Mouse (Mus musculus) liver, embryonic 14.5 days (tissue): Measurements from ENCODE around the gene Prr12. TPM values are rescaled to one million over a fixed set of nuclear protein-coding genes. Genes with fewer than 3 reads are reported as not detected.

Experiments
- ATAC-seq: fragments of 200-750 bp; cut with Nextera tagmentation; 2 replicates; pipeline ENCODE4 v1.8.0; 2017; ENCODE audit warnings: moderate number of reproducible peaks, mild to moderate bottlenecking, moderate library complexity; ENCODE audit not compliant: insufficient read depth
- DNase-seq, 3 experiments: peaks; one replicate each; pipeline ENCODE4 v3.0.0-alpha.2; 2012 to 2013; ENCODE audit warnings: low read depth in 3 of 3, low spot score in 3 of 3
- H3K27ac ChIP-seq: fragments of 300-500 bp; sonication (generic); 2 replicates; pipeline ENCODE4 v1.5.1; 2014; ENCODE audit warnings: moderate library complexity, mild to moderate bottlenecking, control low read depth, inconsistent platforms
- H3K27me3 ChIP-seq: fragments of 300-500 bp; sonication (generic); 2 replicates; pipeline ENCODE4 v1.6.1; 2014; ENCODE audit warnings: mild to moderate bottlenecking, low read length, moderate library complexity; ENCODE audit not compliant: control insufficient read depth, insufficient read depth
- H3K36me3 ChIP-seq: fragments of 300-500 bp; sonication (generic); replicated peaks from 2 replicates; pipeline ENCODE4 v1.6.1; 2014; ENCODE audit warnings: low read depth; ENCODE audit not compliant: control insufficient read depth, insufficient read depth
- H3K4me1 ChIP-seq, 2 experiments: fragments of 200-500 bp in 1 of 2; fragments of 300-500 bp in 1 of 2; sonication (generic) in 1 of 2; replicated peaks; 2 replicates each; pipeline ENCODE4 v1.6.1; 2012 to 2014; ENCODE audit warnings: antibody characterized with exemption in 1 of 2, inconsistent platforms in 1 of 2, low read length in 1 of 2; ENCODE audit not compliant: control insufficient read depth in 2 of 2, insufficient read depth in 2 of 2
- H3K4me2 ChIP-seq: fragments of 300-500 bp; sonication (generic); 2 replicates; pipeline ENCODE4 v1.6.1; 2014; ENCODE audit warnings: low read depth, mild to moderate bottlenecking, control low read depth, moderate library complexity
- H3K4me3 ChIP-seq, 2 experiments: fragments of 200-500 bp in 1 of 2; fragments of 300-500 bp in 1 of 2; sonication (generic) in 1 of 2; 2 replicates each; pipeline ENCODE4 v1.5.1; 2012 to 2014; ENCODE audit warnings: low read depth in 2 of 2, low read length in 2 of 2, mild to moderate bottlenecking in 2 of 2, control low read depth in 1 of 2, inconsistent platforms in 1 of 2, moderate library complexity in 1 of 2; ENCODE audit not compliant: insufficient read depth in 1 of 2
- H3K9ac ChIP-seq: fragments of 300-500 bp; sonication (generic); replicated peaks from 2 replicates; pipeline ENCODE4 v1.6.1; 2014; ENCODE audit warnings: mild to moderate bottlenecking, control low read depth, moderate library complexity
- H3K9me3 ChIP-seq: fragments of 300-500 bp; sonication (generic); 2 replicates; pipeline ENCODE4 v1.6.1; 2016; ENCODE audit warnings: low read length, mixed read lengths; ENCODE audit not compliant: control insufficient read depth
- CTCF ChIP-seq: IDR thresholded peaks from 2 replicates; pipeline ENCODE4 v1.5.1; 2016; ENCODE audit warnings: antibody characterized with exemption, low read depth, control low read depth
- EP300 ChIP-seq: IDR thresholded peaks from 2 replicates; pipeline ENCODE4 v1.6.1; 2016; ENCODE audit warnings: antibody characterized with exemption, low read depth
- WGBS: fragments of 180-500 bp; shearing (Covaris S2); extraction: QIAGEN DNeasy Blood & Tissue Kit; methylation state at CpG from one replicate; pipeline ENCODE4 v1.1.7; 2014; ENCODE audit not compliant: insufficient replicate concordance; 5-methylcytosine and 5-hydroxymethylcytosine counted together
- polyA plus RNA-seq, 2 experiments: library from polyadenylated mRNA; depleted of rRNA in 1 of 2; stranded (reverse) in 1 of 2; unstranded in 1 of 2; fragments of >200 nt; fragmentation: Nextera tagmentation in 1 of 2; extraction: Ambion mirVana in 1 of 2; gene quantifications; 2 replicates each; pipeline versions ENCODE4 v1.2.1 to v1.2.3; 2012 to 2014

Prr12 gene
- polyA plus RNA-seq, 2 experiments = 1.9 to 2.6 TPM

DNA sequence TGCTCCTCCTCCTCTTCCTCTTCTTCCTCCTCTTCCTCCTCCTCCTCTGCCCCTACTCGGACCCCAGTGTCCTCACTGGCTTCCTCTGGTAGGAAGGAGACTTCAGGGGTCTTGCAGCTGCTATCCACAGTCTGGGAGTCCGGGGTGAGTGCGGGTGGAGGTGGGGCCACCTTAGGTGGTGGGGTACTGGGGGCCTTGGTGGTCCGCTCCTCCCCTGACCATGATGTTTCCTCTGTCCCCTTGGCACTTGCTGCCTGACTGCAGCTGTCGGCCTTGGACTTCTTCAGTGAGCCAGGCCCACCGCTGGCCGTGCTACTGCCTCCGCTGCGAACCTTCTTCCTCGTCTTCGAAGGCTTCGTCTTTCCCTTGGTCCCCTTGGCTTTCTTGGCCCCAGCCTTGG, 46.2 kb downstream of the Prr12 start:
- DNase-seq (no peak), ATAC-seq (no peak)
- TF ChIP-seq CTCF = no peak
- TF ChIP-seq EP300 = no peak
- no peak overlapping the region for H3K9ac ChIP-seq
- no peaks in the 10 kb centered on the region for H3K4me1 ChIP-seq
- no peak overlapping the region for H3K4me3 ChIP-seq
- WGBS = 88% methylated on average over 12 of the region's 12 CpGs
- H3K27me3 ChIP-seq = no peaks in the 10 kb centered on the region
- H3K27ac ChIP-seq = no peak overlapping the region
- H3K36me3 ChIP-seq = peaks cover 81% of the 10 kb centered on the region
- no peaks in the 10 kb centered on the region for H3K9me3 ChIP-seq
- no peak overlapping the region for H3K4me2 ChIP-seq

DNA sequence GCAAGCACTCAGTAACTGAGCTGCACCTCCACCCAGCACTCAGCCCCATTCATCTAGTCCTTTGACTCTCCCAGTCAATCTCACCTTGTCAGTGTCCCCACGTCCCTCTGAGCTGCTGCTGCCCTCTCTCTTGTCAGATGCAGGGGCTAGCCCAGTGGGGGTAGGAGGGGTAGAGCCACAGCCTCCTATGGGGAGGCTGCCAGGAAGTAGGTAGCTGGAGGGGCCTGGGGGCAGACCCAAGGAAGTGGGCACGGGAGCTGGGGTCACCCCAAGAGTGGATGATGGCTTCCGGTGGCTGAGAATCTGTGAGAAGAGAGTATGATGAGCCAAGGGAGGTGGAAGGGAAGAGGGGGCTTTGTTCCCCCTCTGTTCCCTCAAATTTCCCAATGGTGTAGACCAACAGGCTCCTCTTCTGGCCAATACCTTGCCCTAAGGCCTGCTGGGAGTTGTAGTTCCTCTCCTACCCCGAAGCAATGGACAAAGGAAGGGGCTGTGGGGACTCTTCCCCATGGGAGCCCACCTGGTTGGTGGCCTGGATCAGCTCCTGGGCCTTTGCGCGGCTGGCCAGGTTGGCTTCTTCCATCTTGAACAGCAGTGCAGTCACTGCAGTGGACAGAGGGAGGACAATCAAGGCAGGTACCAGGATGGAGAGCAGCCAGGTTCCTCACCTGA, 47.2 kb downstream of the Prr12 start:
- H3K27me3 ChIP-seq = no peaks in the 10 kb centered on the region
- H3K27ac ChIP-seq = no peak overlapping the region
- no peak overlapping the region for H3K4me2 ChIP-seq
- ATAC-seq (no peak), DNase-seq (no peak)
- H3K36me3 ChIP-seq = peaks cover 85% of the 10 kb centered on the region
- WGBS = 82% methylated on average over 6 of the region's 6 CpGs
- TF ChIP-seq CTCF (no peak), EP300 (no peak)
- no peaks in the 10 kb centered on the region for H3K9me3 ChIP-seq
- no peak overlapping the region for H3K4me3 ChIP-seq
- H3K9ac ChIP-seq = no peak overlapping the region
- no peaks in the 10 kb centered on the region for H3K4me1 ChIP-seq

DNA sequence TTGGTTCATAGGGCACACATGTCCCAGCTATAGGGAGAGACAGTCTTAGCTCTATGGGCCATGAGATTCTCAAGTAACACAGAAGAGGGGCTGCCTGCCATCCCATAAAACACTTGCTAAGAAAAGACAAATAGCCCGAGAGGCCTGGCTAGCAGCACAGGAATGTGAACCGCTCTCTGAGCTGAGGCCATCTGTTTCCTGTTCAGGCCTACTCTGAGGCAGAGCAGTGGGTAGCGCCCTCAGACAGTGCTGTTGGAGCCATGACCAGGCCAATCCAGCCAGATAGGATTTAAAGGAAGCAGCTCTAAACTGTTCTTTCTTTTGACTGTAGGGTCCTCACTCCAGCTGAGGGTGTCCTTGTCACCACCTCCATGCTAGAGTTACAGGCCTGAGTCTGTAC, 48.1 kb downstream of the Prr12 start:
- Histone ChIP-seq H3K4me1 (no peaks in the 10 kb centered on the region), H3K27ac (no peak overlapping the region), H3K27me3 (no peaks in the 10 kb centered on the region), H3K9ac (no peak overlapping the region), H3K4me2 (no peak overlapping the region), H3K9me3 (no peaks in the 10 kb centered on the region), H3K4me3 (no peak overlapping the region), H3K36me3 (peaks cover 83% of the 10 kb centered on the region)
- DNase-seq (no peak), ATAC-seq (no peak)
- TF ChIP-seq EP300 (no peak), CTCF (no peak)
- 62% methylated on average over 3 of the region's 3 CpGs for WGBS

DNA sequence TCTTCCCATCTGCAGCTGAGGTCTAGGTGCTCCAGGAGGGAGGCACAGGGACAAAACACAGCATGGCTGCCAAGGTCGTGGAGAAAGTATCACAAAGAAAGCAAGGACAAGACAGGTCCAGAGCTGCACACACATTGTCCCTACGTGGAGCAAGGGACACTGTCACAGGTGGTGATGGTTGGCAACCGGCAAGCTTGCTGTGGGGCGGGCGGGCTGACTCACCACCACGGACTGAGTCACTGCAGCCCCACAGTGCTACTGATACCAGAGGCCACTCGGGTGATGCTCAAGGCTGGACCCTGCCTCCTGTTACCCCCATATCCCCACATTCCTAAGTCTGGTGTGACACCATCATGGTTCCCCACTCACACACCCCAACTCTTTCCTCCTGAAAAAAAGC, 50.2 kb downstream of the Prr12 start:
- no peak overlapping the region for H3K9ac ChIP-seq
- 67% methylated on average over 7 of the region's 7 CpGs for WGBS
- H3K4me2 ChIP-seq = no peak overlapping the region
- TF ChIP-seq CTCF (no peak), EP300 (no peak)
- DNase-seq = no peak
- ATAC-seq = no peak
- no peaks in the 10 kb centered on the region for H3K27me3 ChIP-seq
- peaks cover 3 to 5% of the 10 kb centered on the region in 2 experiments; a peak in 3 of 4 replicates for H3K4me1 ChIP-seq
- H3K36me3 ChIP-seq = peaks cover 69% of the 10 kb centered on the region
- no peak overlapping the region for H3K27ac ChIP-seq
- H3K9me3 ChIP-seq = no peaks in the 10 kb centered on the region
- no peak overlapping the region for H3K4me3 ChIP-seq

DNA sequence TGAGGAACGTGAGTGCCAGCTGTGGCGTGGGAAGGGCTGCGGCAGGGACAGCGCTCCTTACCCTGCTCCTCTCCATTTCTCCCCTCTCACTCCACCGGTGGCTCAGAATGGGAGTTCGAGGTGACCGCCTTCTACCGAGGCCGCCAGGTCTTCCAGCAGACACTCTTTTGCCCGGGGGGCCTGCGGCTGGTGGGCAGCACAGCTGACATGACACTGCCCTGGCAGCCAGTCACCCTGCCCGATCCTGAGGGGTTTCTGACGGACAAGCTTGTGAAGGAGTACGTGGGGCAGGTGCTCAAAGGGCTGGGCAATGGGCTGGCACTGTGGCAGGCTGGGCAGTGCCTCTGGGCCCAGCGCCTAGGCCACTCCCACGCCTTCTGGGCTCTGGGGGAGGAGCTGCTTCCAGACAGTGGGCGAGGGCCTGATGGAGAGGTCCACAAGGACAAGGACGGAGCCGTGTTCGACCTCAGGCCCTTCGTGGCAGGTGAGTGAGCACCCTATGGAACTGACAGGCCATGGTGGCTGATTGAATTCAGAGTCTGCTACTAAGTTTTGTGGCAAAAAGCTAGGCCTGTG, 52.1 kb downstream of the Prr12 start:
- no peak for DNase-seq
- no peak overlapping the region for H3K4me2 ChIP-seq
- no peak overlapping the region for H3K9ac ChIP-seq
- WGBS = 82% methylated on average over 21 of the region's 21 CpGs
- no peak overlapping the region for H3K4me3 ChIP-seq
- peaks cover 7 to 11% of the 10 kb centered on the region in 2 experiments; a peak in 3 of 4 replicates for H3K4me1 ChIP-seq
- no peak overlapping the region for H3K27ac ChIP-seq
- no peaks in the 10 kb centered on the region for H3K27me3 ChIP-seq
- TF ChIP-seq EP300 (no peak), CTCF (no peak)
- peaks cover 51% of the 10 kb centered on the region for H3K36me3 ChIP-seq
- no peak for ATAC-seq
- no peaks in the 10 kb centered on the region for H3K9me3 ChIP-seq
